Mouse (Mus musculus) MEL (cell line): ENCODE data around the gene Zbtb38. TPM values are rescaled to one million over a fixed set of nuclear protein-coding genes. Genes with fewer than 3 reads are reported as not detected.
A peak's percentile ranks its signal among the peaks of the same experiment; 100 is the strongest.

ENCODE experiments used
- DNase-seq: peaks from one replicate; pipeline ENCODE4 v3.0.0; 2011; ENCODE audit warnings: low read depth, low spot score
- H3K27ac ChIP-seq: 2 replicates; pipeline ENCODE4 v1.5.1; 2012; ENCODE audit warnings: low read depth, mild to moderate bottlenecking, control low read depth, low read length, moderate library complexity; ENCODE audit not compliant: control insufficient read depth
- H3K27me3 ChIP-seq, 2 experiments: fragments of 150-350 bp in 1 of 2; sonication (generic) in 1 of 2; 2 replicates each; pipeline ENCODE4 v1.6.1; 2012; ENCODE audit warnings: low read length in 2 of 2, mild to moderate bottlenecking in 2 of 2, improper control_type of control experiment in 1 of 2, moderate library complexity in 1 of 2; ENCODE audit not compliant: insufficient read depth in 2 of 2, control insufficient read depth in 1 of 2
- H3K36me3 ChIP-seq, 2 experiments: 2 replicates each; pipeline ENCODE4 v1.6.1; 2012 to 2014; ENCODE audit warnings: low read length in 2 of 2, improper control_type of control experiment in 1 of 2, inconsistent platforms in 1 of 2, mild to moderate bottlenecking in 1 of 2; ENCODE audit not compliant: insufficient read depth in 2 of 2, control insufficient read depth in 1 of 2
- H3K4me1 ChIP-seq, 2 experiments: fragments of 150-350 bp in 1 of 2; sonication (generic) in 1 of 2; 2 replicates each; pipeline ENCODE4 v1.6.1; 2012; ENCODE audit warnings: low read length in 2 of 2, improper control_type of control experiment in 1 of 2, mild to moderate bottlenecking in 1 of 2; ENCODE audit not compliant: insufficient read depth in 2 of 2, control insufficient read depth in 1 of 2
- H3K4me3 ChIP-seq, 2 experiments: fragments of 150-350 bp in 1 of 2; sonication (generic) in 1 of 2; 2 replicates each; pipeline ENCODE4 v1.5.1; 2012; ENCODE audit warnings: low read depth in 2 of 2, low read length in 2 of 2, mild to moderate bottlenecking in 2 of 2, moderate library complexity in 2 of 2, control low read depth in 1 of 2, improper control_type of control experiment in 1 of 2; ENCODE audit not compliant: control insufficient read depth in 1 of 2, insufficient read depth in 1 of 2
- H3K79me2 ChIP-seq: 2 replicates; pipeline ENCODE4 v1.6.1; 2012; ENCODE audit warnings: mild to moderate bottlenecking, low read length, moderate library complexity; ENCODE audit not compliant: control insufficient read depth, poor library complexity, insufficient read depth
- H3K9ac ChIP-seq: 2 replicates; pipeline ENCODE4 v1.6.1; 2012; ENCODE audit warnings: low read depth, mild to moderate bottlenecking, control low read depth, low read length, moderate library complexity; ENCODE audit not compliant: control insufficient read depth, poor library complexity, severe bottlenecking
- H3K9me3 ChIP-seq: fragments of 150-350 bp; sonication (generic); replicated peaks from 2 replicates; pipeline ENCODE4 v1.6.1; 2012; ENCODE audit warnings: mild to moderate bottlenecking, low read length, improper control_type of control experiment, moderate library complexity; ENCODE audit not compliant: insufficient read depth
- BHLHE40 ChIP-seq: IDR thresholded peaks from 2 replicates; pipeline ENCODE4 v1.6.1; 2012; ENCODE audit warnings: low read depth, mild to moderate bottlenecking, inconsistent platforms, low read length, improper control_type of control experiment, borderline replicate concordance
- CHD1 ChIP-seq: IDR thresholded peaks from 2 replicates; pipeline ENCODE4 v1.6.1; 2012; ENCODE audit warnings: low read depth, mild to moderate bottlenecking, inconsistent platforms, low read length, improper control_type of control experiment
- CTCF ChIP-seq, 3 experiments: IDR thresholded peaks in 2 of 3; conservative IDR thresholded peaks in 1 of 3; 2 replicates each; pipeline ENCODE4 v1.5.1; 2011 to 2012; ENCODE audit warnings: low read length in 3 of 3, low read depth in 2 of 3, mild to moderate bottlenecking in 2 of 3, improper control_type of control experiment in 1 of 3, inconsistent platforms in 1 of 3, mixed read lengths in 1 of 3, moderate library complexity in 1 of 3; ENCODE audit not compliant: control insufficient read depth in 1 of 3, insufficient read depth in 1 of 3, poor library complexity in 1 of 3, severe bottlenecking in 1 of 3
- E2F4 ChIP-seq: IDR thresholded peaks from 2 replicates; pipeline ENCODE4 v1.6.1; 2011; ENCODE audit warnings: low read depth, low read length, improper control_type of control experiment, borderline replicate concordance
- ELF1 ChIP-seq: IDR thresholded peaks from 2 replicates; pipeline ENCODE4 v1.6.1; 2014; ENCODE audit warnings: low read depth, mild to moderate bottlenecking, inconsistent platforms, low read length, improper control_type of control experiment, moderate library complexity
- EP300 ChIP-seq, 2 experiments: IDR thresholded peaks; 2 replicates each; pipeline ENCODE4 v1.6.1; 2011; ENCODE audit warnings: improper control_type of control experiment in 2 of 2, low read length in 2 of 2, low read depth in 1 of 2, mild to moderate bottlenecking in 1 of 2
- HCFC1 ChIP-seq: IDR thresholded peaks from 2 replicates; pipeline ENCODE4 v1.6.1; 2012; ENCODE audit warnings: low read depth, mild to moderate bottlenecking, inconsistent platforms, low read length, improper control_type of control experiment, moderate library complexity
- JUND ChIP-seq: IDR thresholded peaks from 2 replicates; pipeline ENCODE4 v1.6.1; 2011; ENCODE audit warnings: low read depth, mild to moderate bottlenecking, improper control_type of control experiment, low read length
- KAT2A ChIP-seq: conservative IDR thresholded peaks from 2 replicates; pipeline ENCODE4 v1.6.1; 2012; ENCODE audit warnings: low read depth, low read length, improper control_type of control experiment, inconsistent platforms
- MAFK ChIP-seq: IDR thresholded peaks from 2 replicates; pipeline ENCODE4 v1.6.1; 2011; ENCODE audit warnings: low read depth, mild to moderate bottlenecking, low read length, improper control_type of control experiment, borderline replicate concordance
- MAX ChIP-seq: IDR thresholded peaks from 2 replicates; pipeline ENCODE4 v1.6.1; 2011; ENCODE audit warnings: low read length, improper control_type of control experiment
- MAZ ChIP-seq: IDR thresholded peaks from 2 replicates; pipeline ENCODE4 v1.6.1; 2012; ENCODE audit warnings: low read depth, mild to moderate bottlenecking, inconsistent platforms, low read length, improper control_type of control experiment
- MYB ChIP-seq: IDR thresholded peaks from 2 replicates; pipeline ENCODE4 v1.6.1; 2011; ENCODE audit warnings: mild to moderate bottlenecking, low read depth, low read length, improper control_type of control experiment
- MYC ChIP-seq: IDR thresholded peaks from 2 replicates; pipeline ENCODE4 v1.6.1; 2011; ENCODE audit warnings: low read depth, mild to moderate bottlenecking, low read length, improper control_type of control experiment, moderate library complexity
- NRF1 ChIP-seq: IDR thresholded peaks from 2 replicates; pipeline ENCODE4 v1.6.1; 2014; ENCODE audit warnings: low read depth, mild to moderate bottlenecking, inconsistent platforms, low read length, improper control_type of control experiment, moderate library complexity; ENCODE audit not compliant: poor library complexity, insufficient read depth, severe bottlenecking
- POLR2A ChIP-seq, 2 experiments: IDR thresholded peaks; 2 replicates each; pipeline ENCODE4 v1.6.1; 2011 to 2012; ENCODE audit warnings: low read length in 2 of 2, mild to moderate bottlenecking in 2 of 2, control low read depth in 1 of 2, improper control_type of control experiment in 1 of 2, low read depth in 1 of 2, moderate library complexity in 1 of 2; ENCODE audit not compliant: control insufficient read depth in 1 of 2, insufficient read depth in 1 of 2, poor library complexity in 1 of 2
- POLR2AphosphoS2 ChIP-seq: IDR thresholded peaks from 2 replicates; pipeline ENCODE4 v1.6.1; 2011; ENCODE audit warnings: low read length, improper control_type of control experiment
- POLR2AphosphoS5 ChIP-seq: IDR thresholded peaks from 2 replicates; pipeline ENCODE4 v1.6.1; 2012; ENCODE audit warnings: low read depth, borderline replicate concordance, mild to moderate bottlenecking, inconsistent platforms, low read length, moderate library complexity, mixed read lengths
- RAD21 ChIP-seq: IDR thresholded peaks from 2 replicates; pipeline ENCODE4 v1.6.1; 2011; ENCODE audit warnings: mild to moderate bottlenecking, low read depth, low read length, improper control_type of control experiment
- RCOR1 ChIP-seq: IDR thresholded peaks from 2 replicates; pipeline ENCODE4 v1.6.1; 2012; ENCODE audit warnings: low read depth, mild to moderate bottlenecking, inconsistent platforms, low read length, improper control_type of control experiment
- SMC3 ChIP-seq: IDR thresholded peaks from 2 replicates; pipeline ENCODE4 v1.6.1; 2011; ENCODE audit warnings: low read depth, low read length, improper control_type of control experiment
- TBP ChIP-seq: IDR thresholded peaks from 2 replicates; pipeline ENCODE4 v1.8.0; 2011; ENCODE audit warnings: low read depth, low read length, improper control_type of control experiment
- UBTF ChIP-seq: IDR thresholded peaks from 2 replicates; pipeline ENCODE4 v1.6.1; 2012; ENCODE audit warnings: low read depth, mild to moderate bottlenecking, inconsistent platforms, low read length, improper control_type of control experiment, moderate library complexity, borderline replicate concordance; ENCODE audit not compliant: insufficient read depth
- ZC3H11A ChIP-seq: IDR thresholded peaks from 2 replicates; pipeline ENCODE4 v1.6.1; 2012; ENCODE audit warnings: low read depth, mild to moderate bottlenecking, inconsistent platforms, low read length, improper control_type of control experiment
- ZMIZ1 ChIP-seq: IDR thresholded peaks from 2 replicates; pipeline ENCODE4 v1.6.1; 2012; ENCODE audit warnings: low read depth, mild to moderate bottlenecking, inconsistent platforms, low read length, improper control_type of control experiment, moderate library complexity
- polyA plus RNA-seq, 2 experiments: library from polyadenylated mRNA; stranded (reverse) in 1 of 2; unstranded in 1 of 2; fragments of >175 nt in 1 of 2; fragments of >200 nt in 1 of 2; gene quantifications; 2 replicates each; pipeline versions ENCODE4 v1.2.1 to v1.2.4; 2012; ENCODE audit warnings: low replicate concordance in 2 of 2, low read depth in 1 of 2; ENCODE audit not compliant: insufficient read length in 2 of 2, insufficient read depth in 1 of 2, missing spikeins in 1 of 2
- total RNA-seq: library from RNA; depleted of rRNA; stranded (reverse); fragments of 300-350 nt; gene quantifications from 2 replicates; pipeline ENCODE4 v1.2.3, GENCODE M21; 2012

The Zbtb38 gene
- total and polyA plus RNA-seq, 3 experiments, result 10.9 to 65.0 (median 12.2) TPM

- TF ChIP-seq KAT2A, result no peak
- no peak for TF ChIP-seq ELF1
- no peak for TF ChIP-seq JUND
- TF ChIP-seq NRF1, result no peak
Observed at GRCm38 (mm10) chr9:96675763-96676640, 76.6 kb downstream of the Zbtb38 start (continued).

- no peaks in the 10 kb centered on the region for H3K79me2 ChIP-seq
- TF ChIP-seq UBTF, result no peak
- peak; percentile 84 for TF ChIP-seq SMC3
- TF ChIP-seq RCOR1, result no peak
- TF ChIP-seq ZC3H11A, result peak; percentile 40
- TF ChIP-seq E2F4, result no peak
- no peak for TF ChIP-seq NRF1
- no peak for TF ChIP-seq POLR2AphosphoS2
- TF ChIP-seq MYB, result no peak
- 0 out of 2 replicates have a peak, but pooled peaks have one; percentile 19 for TF ChIP-seq MAZ
- 0 out of 2 replicates have a peak, but pooled peaks have one; percentile 11 for TF ChIP-seq MYC
- peak in 1 of 2 experiments; percentile 53; a peak in 1 of 4 replicates for TF ChIP-seq POLR2A (IDR thresholded peaks at IDR 0.05; ENCODE audit: control insufficient read depth in 1 of 2, insufficient read depth in 1 of 2, low read depth in 1 of 2, low read length in 2 of 2, poor library complexity in 1 of 2)
- no peak for TF ChIP-seq ZMIZ1
- TF ChIP-seq CTCF (IDR thresholded peaks at IDR 0.05 in 2 of 3, conservative IDR thresholded peaks at IDR 0.05 in 1 of 3; ENCODE audit: control insufficient read depth in 1 of 3, insufficient read depth in 1 of 3, low read depth in 2 of 3, low read length in 3 of 3, poor library complexity in 1 of 3, severe bottlenecking in 1 of 3), result peak; percentile 61 to 96 (median 85)
- no peak for TF ChIP-seq POLR2AphosphoS5
- TF ChIP-seq MAFK, result no peak
- TF ChIP-seq MAX, result no peak
- TF ChIP-seq TBP, result peak; percentile 67
- peak; percentile 57; the same call in 1 of the 2 replicates for TF ChIP-seq HCFC1
- 0 out of 2 replicates have a peak, but pooled peaks have one; percentile 3 for TF ChIP-seq CHD1
- no peak for TF ChIP-seq BHLHE40
- no peak for TF ChIP-seq EP300 (IDR thresholded peaks at IDR 0.05; ENCODE audit: low read depth in 1 of 2, low read length in 2 of 2)
- peak; percentile 58 for TF ChIP-seq RAD21
- peak overlapping the region; percentile 53; the same call in 1 of the 2 replicates for H3K27ac ChIP-seq
- peak overlapping the region; percentile 51 to 61 for H3K4me3 ChIP-seq
- DNase-seq, result peak; percentile 90
- peak overlapping the region; percentile 42 for H3K9ac ChIP-seq
- peaks cover 0 to 23% of the 10 kb centered on the region in 2 experiments; a peak in 2 of 4 replicates for H3K36me3 ChIP-seq
- H3K9me3 ChIP-seq, result no peaks in the 10 kb centered on the region
- H3K27me3 ChIP-seq, result no peaks in the 10 kb centered on the region
- H3K4me1 ChIP-seq, result peaks cover 8 to 22% of the 10 kb centered on the region in 2 experiments; a peak in 3 of 4 replicates
Observed at GRCm38 (mm10) chr9:96675071-96675762, 77.4 kb downstream of the Zbtb38 start.
